Mouse (Mus musculus): ENCODE data around the gene Majin.

DNA sequence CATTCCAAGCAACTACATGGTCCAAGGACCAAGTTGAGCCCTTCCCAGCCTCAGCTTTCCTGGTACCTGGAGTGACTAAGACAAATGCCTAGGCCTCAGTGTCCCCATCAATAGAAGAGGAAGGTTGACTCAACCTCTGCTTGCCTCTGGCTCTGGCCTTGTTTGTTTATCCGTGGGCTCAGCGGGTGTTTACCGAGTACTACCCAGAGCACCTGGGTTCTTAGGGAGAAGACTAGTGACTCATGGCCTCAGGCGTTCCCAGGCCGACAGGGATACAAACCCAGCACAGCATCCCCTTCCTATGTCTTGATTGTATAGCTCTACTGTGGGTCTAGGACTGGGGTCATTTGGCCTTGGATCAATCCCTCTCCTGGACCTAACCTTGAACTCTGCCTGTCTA lies 59.0 kb downstream of the Majin start:
- TF ChIP-seq CTCF (conservative IDR thresholded peaks at IDR 0.05 in 1 of 2, IDR thresholded peaks at IDR 0.05 in 1 of 2; ENCODE audit: low read depth in 2 of 2, low read length in 2 of 2), result no peak
- no peak for TF ChIP-seq GABPA (IDR thresholded peaks at IDR 0.05; ENCODE audit: insufficient replicate concordance, low read depth, low read length)
- no peak for TF ChIP-seq MYC (IDR thresholded peaks at IDR 0.05; ENCODE audit: low read depth, low read length)
- no peak for TF ChIP-seq POLR2AphosphoS2 (IDR thresholded peaks at IDR 0.05; ENCODE audit: low read depth, low read length)
- no peak for TF ChIP-seq USF2 (conservative IDR thresholded peaks at IDR 0.05; ENCODE audit: low read depth, low read length)
- TF ChIP-seq ELF1 (IDR thresholded peaks at IDR 0.05; ENCODE audit: low read depth, low read length), result no peak
- no peak for TF ChIP-seq EP300 (IDR thresholded peaks at IDR 0.05; ENCODE audit: low read length)
- no peak for TF ChIP-seq CHD1 (IDR thresholded peaks at IDR 0.05; ENCODE audit: low read depth, low read length)
- TF ChIP-seq ZKSCAN1 (IDR thresholded peaks at IDR 0.05; ENCODE audit: borderline replicate concordance, low read depth, low read length), result no peak

Data from CH12.LX (cell line).